In the genomic region with DNA sequence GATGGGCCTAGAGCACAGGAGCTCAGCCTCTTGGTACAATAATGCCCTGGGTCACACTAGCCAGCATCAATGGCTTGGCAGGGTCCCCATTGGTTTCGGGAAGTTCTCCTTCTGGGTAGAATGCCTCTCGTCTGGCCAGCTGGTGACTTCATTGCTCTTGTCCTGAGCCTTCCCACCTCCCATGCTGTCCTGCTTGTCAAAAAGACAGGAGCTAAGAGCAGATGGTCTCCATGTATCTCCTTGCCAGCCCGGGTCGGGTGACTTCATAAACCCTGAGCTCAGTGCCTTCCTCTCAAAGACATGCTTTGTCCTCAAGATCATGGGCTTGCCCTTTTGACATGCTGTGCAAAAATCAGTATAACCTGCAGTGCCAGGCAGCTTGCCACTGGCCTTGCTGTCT, we compare ENCODE assay signal across 12 mouse cellular contexts.
"Had no signal": no experiment of that assay in that cellular context is flagged by ENCODE, and none has a peak within 500 bp of the region (broad histone marks: within the 10 kb centered on the region; RNA-seq: fewer than 3 reads in every experiment).

No protein-coding gene starts in this region.

- H3K4me2 ChIP-seq: limb, embryonic 15.5 days; liver, embryonic 13.5 days; midbrain, embryonic 13.5 days; neural tube, embryonic 13.5 days; stomach, embryonic 15.5 days had no signal

- ATAC-seq: midbrain, embryonic 13.5 days had no signal

- H3K9me3 ChIP-seq: limb, embryonic 15.5 days; liver, embryonic 13.5 days; midbrain, embryonic 13.5 days; neural tube, embryonic 13.5 days; stomach, embryonic 15.5 days had no signal

- H3K9ac ChIP-seq: limb, embryonic 15.5 days; liver, embryonic 13.5 days; midbrain, embryonic 13.5 days; neural tube, embryonic 13.5 days; stomach, embryonic 15.5 days had no signal

- H3K36me3 ChIP-seq: limb, embryonic 15.5 days; liver, embryonic 13.5 days; midbrain, embryonic 13.5 days; neural tube, embryonic 13.5 days; stomach, embryonic 15.5 days had no signal

- H3K4me3 ChIP-seq: left cerebral cortex, adult 2 months; limb, embryonic 15.5 days; liver, embryonic 13.5 days; midbrain, embryonic 13.5 days; neural tube, embryonic 13.5 days; stomach, embryonic 15.5 days had no signal

- H3K27me3 ChIP-seq: limb, embryonic 15.5 days; liver, embryonic 13.5 days; midbrain, embryonic 13.5 days; neural tube, embryonic 13.5 days; stomach, embryonic 15.5 days had no signal

- DNase-seq: kidney, postnatal 10 days; liver, embryonic 13.5 days; lung, adult 18-20 months; lung, postnatal 36 days; retina, postnatal 1 day; right cerebral cortex, postnatal 4 days; thymus, postnatal 4 days had no signal

- H3K27ac ChIP-seq: left cerebral cortex, adult 2 months; limb, embryonic 15.5 days; liver, embryonic 13.5 days; midbrain, embryonic 13.5 days; neural tube, embryonic 13.5 days; stomach, embryonic 15.5 days had no signal

- H3K4me1 ChIP-seq: liver, embryonic 13.5 days; midbrain, embryonic 13.5 days; neural tube, embryonic 13.5 days; stomach, embryonic 15.5 days had no signal
